Mouse (Mus musculus) adrenal gland, postnatal 25 days (tissue): ENCODE data around the gene Casp4. TPM values are rescaled to one million over a fixed set of nuclear protein-coding genes. Genes with fewer than 3 reads are reported as not detected.

Experiments
- total RNA-seq: library from RNA; stranded (reverse); gene quantifications from 2 replicates; pipeline ENCODE4 v1.2.3, GENCODE M21; 2021

The Casp4 gene
- total RNA-seq, 1 experiment from 2014 or later, result 5.5 TPM

Other genes starting within 250 kb of the Casp4 start
- 1.3 and 1.5 TPM in 2 replicates for gene Casp1, start 10.3 kb upstream of the Casp4 start, total RNA-seq
- 31.7 and 40.9 TPM in 2 replicates for gene Casp12, start 36.6 kb downstream of the Casp4 start, total RNA-seq